Mouse (Mus musculus) intestine, postnatal 0 days (tissue): ENCODE results near the gene Cfp. TPM values are rescaled to one million over a fixed set of nuclear protein-coding genes. Genes with fewer than 3 reads are reported as not detected.

ENCODE experiments used
- ATAC-seq: fragments of 200-750 bp; cut with Nextera tagmentation; 2 replicates; pipeline ENCODE4 v1.8.0; 2017; ENCODE audit warnings: mild to moderate bottlenecking, moderate TSS enrichment, moderate library complexity
- H3K27ac ChIP-seq: fragments of 300-500 bp; sonication (generic); 2 replicates; pipeline ENCODE4 v1.5.1; 2014; ENCODE audit warnings: mild to moderate bottlenecking, low read depth, low read length, moderate library complexity
- H3K27me3 ChIP-seq: fragments of 300-500 bp; sonication (generic); replicated peaks from 2 replicates; pipeline ENCODE4 v1.6.1; 2014; ENCODE audit warnings: low read length, mixed read lengths; ENCODE audit not compliant: control insufficient read depth, insufficient read depth
- H3K36me3 ChIP-seq: fragments of 300-500 bp; sonication (generic); 2 replicates; pipeline ENCODE4 v1.6.1; 2014; ENCODE audit warnings: mild to moderate bottlenecking, moderate library complexity; ENCODE audit not compliant: control insufficient read depth, insufficient read depth
- H3K4me1 ChIP-seq: fragments of 300-500 bp; sonication (generic); replicated peaks from 2 replicates; pipeline ENCODE4 v1.6.1; 2014; ENCODE audit warnings: antibody characterized with exemption, low read length, mixed read lengths; ENCODE audit not compliant: control insufficient read depth, insufficient read depth
- H3K4me2 ChIP-seq: fragments of 300-500 bp; sonication (generic); replicated peaks from 2 replicates; pipeline ENCODE4 v1.6.1; 2014; ENCODE audit warnings: low read depth, mild to moderate bottlenecking, moderate library complexity
- H3K4me3 ChIP-seq: fragments of 300-500 bp; sonication (generic); 2 replicates; pipeline ENCODE4 v1.5.1; 2014; ENCODE audit warnings: low read depth, low read length
- H3K9ac ChIP-seq: fragments of 300-500 bp; sonication (generic); 2 replicates; pipeline ENCODE4 v1.6.1; 2014; ENCODE audit warnings: mild to moderate bottlenecking, low read depth, low read length
- H3K9me3 ChIP-seq: fragments of 300-500 bp; sonication (generic); 2 replicates; pipeline ENCODE4 v1.6.1; 2016; ENCODE audit warnings: mixed run types; ENCODE audit not compliant: control insufficient read depth
- CTCF ChIP-seq: sonication (generic); IDR thresholded peaks from 2 replicates; pipeline ENCODE4 v1.5.1; 2016; ENCODE audit warnings: low read depth, mild to moderate bottlenecking, control low read depth, antibody characterized with exemption, moderate library complexity
- WGBS: fragments of 180-500 bp; shearing (Covaris S2); extraction: QIAGEN DNeasy Blood & Tissue Kit; methylation state at CpG from one replicate; pipeline ENCODE4 v1.1.7; 2014; 5-methylcytosine and 5-hydroxymethylcytosine counted together
- polyA plus RNA-seq: library from polyadenylated mRNA; unstranded; fragments of >200 nt; fragmentation: Nextera tagmentation; extraction: Ambion mirVana; gene quantifications from 2 replicates; pipeline ENCODE4 v1.2.1, GENCODE M21; 2015

The Cfp gene
- polyA plus RNA-seq, 1 experiment from 2014 or later = 3.5 TPM

DNA sequence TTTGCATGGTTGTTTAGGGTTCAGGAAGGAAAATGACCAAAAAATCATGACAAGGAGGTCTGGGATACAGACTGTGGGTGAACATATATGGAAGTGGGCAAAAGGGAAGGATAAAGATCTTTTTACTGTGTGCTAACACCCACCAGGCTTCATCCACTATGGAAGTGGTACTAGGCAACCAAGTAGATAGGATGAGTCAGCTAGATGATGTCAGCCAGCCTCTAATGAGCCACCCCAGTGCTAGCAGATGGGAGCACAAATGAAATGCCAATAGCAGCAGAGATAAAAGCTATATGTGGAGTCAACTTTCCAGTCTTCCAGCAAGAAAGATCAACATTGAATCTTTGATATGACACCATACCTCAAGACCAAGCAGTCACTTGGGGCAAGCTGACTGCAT lies 16.3 kb downstream of the Cfp start:
- Histone ChIP-seq H3K36me3 (no peaks in the 10 kb centered on the region), H3K9me3 (no peaks in the 10 kb centered on the region), H3K27me3 (no peaks in the 10 kb centered on the region), H3K4me1 (no peaks in the 10 kb centered on the region), H3K4me3 (no peak overlapping the region), H3K27ac (no peak overlapping the region), H3K9ac (no peak overlapping the region), H3K4me2 (no peak overlapping the region)
- ATAC-seq = no peak
- no peak for TF ChIP-seq CTCF

DNA sequence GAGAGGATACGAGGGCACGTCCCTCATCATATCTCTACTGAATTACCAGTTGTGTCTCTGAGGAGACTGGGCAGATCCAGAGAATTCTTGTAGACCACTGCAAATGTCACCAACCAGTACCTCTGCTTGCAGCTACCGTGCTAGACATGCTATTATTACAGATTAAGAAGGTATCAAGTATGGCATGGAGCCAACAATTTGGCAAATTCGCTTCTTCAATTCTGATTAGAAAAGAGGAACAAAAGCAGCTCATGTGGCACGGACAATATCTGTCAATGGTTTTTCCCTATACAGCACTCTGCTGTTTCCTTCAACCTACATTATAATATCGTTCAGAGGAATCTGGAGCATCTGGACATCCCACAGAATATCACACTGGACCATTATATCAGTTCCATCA lies 17.6 kb downstream of the Cfp start:
- ATAC-seq = no peak
- WGBS = 79% methylated on average over 6 of the region's 6 CpGs

DNA sequence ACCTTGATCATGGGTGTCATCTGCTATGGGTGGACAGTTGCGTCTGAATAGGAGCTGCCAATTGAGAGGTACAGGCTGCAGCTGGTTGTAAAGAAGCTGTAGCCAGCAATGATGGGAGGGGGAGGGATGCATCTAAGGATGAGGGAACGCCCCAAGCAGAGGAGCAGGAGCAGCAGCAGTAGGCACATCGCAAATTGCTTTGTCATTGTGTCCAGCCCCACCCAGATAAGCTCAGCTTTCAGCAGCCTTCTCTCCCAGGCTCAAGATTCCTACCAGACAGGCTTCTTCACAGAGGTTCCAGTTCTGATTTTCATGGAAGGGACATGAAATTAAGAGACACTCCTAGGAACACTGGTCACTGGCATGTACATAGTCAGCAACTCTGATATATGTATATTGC lies 21.3 kb downstream of the Cfp start:
- no peak for TF ChIP-seq CTCF
- no peaks in the 10 kb centered on the region for H3K27me3 ChIP-seq
- no peaks in the 10 kb centered on the region for H3K36me3 ChIP-seq
- H3K4me1 ChIP-seq = no peaks in the 10 kb centered on the region
- 37% methylated on average over 3 of the region's 3 CpGs for WGBS
- H3K4me3 ChIP-seq = no peak overlapping the region
- H3K4me2 ChIP-seq = no peak overlapping the region
- H3K9ac ChIP-seq = no peak overlapping the region
- no peak overlapping the region for H3K27ac ChIP-seq
- ATAC-seq = no peak
- no peaks in the 10 kb centered on the region for H3K9me3 ChIP-seq

More for the DNA sequence above, 17.6 kb downstream of the Cfp start:
- no peak overlapping the region for H3K9ac ChIP-seq
- H3K36me3 ChIP-seq = no peaks in the 10 kb centered on the region
- no peaks in the 10 kb centered on the region for H3K27me3 ChIP-seq
- H3K4me1 ChIP-seq = no peaks in the 10 kb centered on the region
- no peak overlapping the region for H3K4me3 ChIP-seq
- no peak overlapping the region for H3K4me2 ChIP-seq
- H3K9me3 ChIP-seq = no peaks in the 10 kb centered on the region
- no peak for TF ChIP-seq CTCF
- no peak overlapping the region for H3K27ac ChIP-seq

Other genes starting within 250 kb of the Cfp start
- 50.0 and 51.6 TPM in 2 replicates for gene Cdk16, start 243.6 kb downstream of the Cfp start, polyA plus RNA-seq
- gene Usp11, start 227.6 kb downstream of the Cfp start, polyA plus RNA-seq = 3.8 and 4.1 TPM in 2 replicates
- 67.0 and 69.2 TPM in 2 replicates for gene Araf, start 133.7 kb downstream of the Cfp start, polyA plus RNA-seq
- 7.0 and 11.5 TPM in 2 replicates for gene Timp1, start 61.4 kb downstream of the Cfp start, polyA plus RNA-seq
- 1.8 and 2.1 TPM in 2 replicates for gene Syn1, start 10.6 kb downstream of the Cfp start, polyA plus RNA-seq
- 3.7 and 4.1 TPM in 2 replicates for gene Elk1, start 19.1 kb upstream of the Cfp start, polyA plus RNA-seq
- 76.8 and 78.7 TPM in 2 replicates for gene Uxt, start 30.5 kb upstream of the Cfp start, polyA plus RNA-seq
- 2.6 and 3.2 TPM in 2 replicates for gene Zfp182, start 130.8 kb upstream of the Cfp start, polyA plus RNA-seq
- not detected in 2 replicates for gene Spaca5, start 136.9 kb upstream of the Cfp start, polyA plus RNA-seq
- gene Zfp300, start 158.0 kb upstream of the Cfp start, polyA plus RNA-seq = 0.24 and 0.52 TPM in 2 replicates
- gene Ssxa1, start 184.3 kb upstream of the Cfp start, polyA plus RNA-seq = not detected in 2 replicates
- gene Gm21876, start 244.1 kb upstream of the Cfp start, polyA plus RNA-seq = not detected in 2 replicates